Comparison of ENCODE assay signal across 29 mouse cellular contexts in genomic region chr13:29967367-29967766, GRCm38 (mm10).
"Had no signal": no experiment of that assay in that cellular context is flagged by ENCODE, and none has a peak within 500 bp of the region (broad histone marks: within the 10 kb centered on the region; RNA-seq: fewer than 3 reads in every experiment).

No protein-coding gene starts in this region.

- H3K9me3 ChIP-seq: limb, embryonic 10.5 days; limb, embryonic 12.5 days; limb, embryonic 13.5 days; limb, embryonic 15.5 days; liver, embryonic 12.5 days; liver, embryonic 13.5 days; liver, embryonic 15.5 days; lung, embryonic 15.5 days; megakaryocyte, embryonic 14.5 days; midbrain, embryonic 10.5 days; midbrain, embryonic 12.5 days; midbrain, embryonic 13.5 days; midbrain, embryonic 15.5 days; neural tube, embryonic 12.5 days had no signal

- H3K4me1 ChIP-seq: limb, embryonic 10.5 days; limb, embryonic 12.5 days; limb, embryonic 13.5 days; limb, embryonic 15.5 days; lung, embryonic 15.5 days; midbrain, embryonic 10.5 days; midbrain, embryonic 12.5 days; midbrain, embryonic 13.5 days; midbrain, embryonic 15.5 days; neural tube, embryonic 12.5 days had no signal

- H3K27ac ChIP-seq: limb, embryonic 10.5 days; limb, embryonic 12.5 days; limb, embryonic 13.5 days; limb, embryonic 15.5 days; liver, embryonic 12.5 days; liver, embryonic 13.5 days; liver, embryonic 14.5 days; liver, embryonic 15.5 days; lung, embryonic 15.5 days; macrophage; midbrain, embryonic 10.5 days; midbrain, embryonic 12.5 days; midbrain, embryonic 13.5 days; midbrain, embryonic 15.5 days; neural tube, embryonic 12.5 days had no signal

- H3K36me3 ChIP-seq: midbrain, embryonic 15.5 days had no signal

- H3K4me3 ChIP-seq: limb, embryonic 10.5 days; limb, embryonic 12.5 days; limb, embryonic 13.5 days; limb, embryonic 15.5 days; liver, embryonic 12.5 days; liver, embryonic 13.5 days; liver, embryonic 15.5 days; lung, embryonic 15.5 days; midbrain, embryonic 10.5 days; midbrain, embryonic 12.5 days; midbrain, embryonic 13.5 days; midbrain, embryonic 15.5 days; myocyte; neural tube, embryonic 12.5 days had no signal

- H3K4me2 ChIP-seq: limb, embryonic 12.5 days; limb, embryonic 13.5 days; limb, embryonic 15.5 days; liver, embryonic 11.5 days; liver, embryonic 12.5 days; liver, embryonic 13.5 days; liver, embryonic 15.5 days; lung, embryonic 14.5 days; lung, embryonic 15.5 days; midbrain, embryonic 11.5 days; midbrain, embryonic 12.5 days; midbrain, embryonic 13.5 days; midbrain, embryonic 15.5 days; neural tube, embryonic 12.5 days had no signal

- H3K9ac ChIP-seq: limb, embryonic 12.5 days; limb, embryonic 13.5 days; limb, embryonic 15.5 days; liver, embryonic 12.5 days; liver, embryonic 13.5 days; liver, embryonic 14.5 days; liver, embryonic 15.5 days; liver, postnatal 0 days; lung, embryonic 14.5 days; lung, embryonic 15.5 days; midbrain, embryonic 12.5 days; midbrain, embryonic 13.5 days; midbrain, embryonic 15.5 days; neural tube, embryonic 12.5 days had no signal

- DNase-seq: left cerebral cortex, postnatal 4 days; liver, embryonic 13.5 days; lung, adult 18-20 months; lung, adult 2 months; lung, embryonic 14.5 days; lung, postnatal 10 days; lung, postnatal 14 days; lung, postnatal 36 days; lung, postnatal 4 days; midbrain, embryonic 14.5 days had no signal

- H3K27me3 ChIP-seq: limb, embryonic 12.5 days; limb, embryonic 13.5 days; limb, embryonic 15.5 days; liver, embryonic 12.5 days; liver, embryonic 13.5 days; liver, embryonic 15.5 days; lung, embryonic 15.5 days; midbrain, embryonic 12.5 days; midbrain, embryonic 13.5 days; midbrain, embryonic 15.5 days; neural tube, embryonic 12.5 days had no signal
